Mouse (Mus musculus) megakaryocyte, embryonic 14.5 days (primary cell): Measurements from ENCODE around the gene Dph1.

Source experiments
- FLI1 ChIP-seq: IDR thresholded peaks from 2 replicates; pipeline ENCODE4 v1.6.1; 2012; ENCODE audit warnings: low read length, inconsistent platforms, mixed read lengths
- GATA1 ChIP-seq: IDR thresholded peaks from 3 replicates; pipeline ENCODE4 v1.6.1; 2012; ENCODE audit warnings: mixed read lengths, low read length, inconsistent platforms, borderline replicate concordance

GRCm38 (mm10) chr11:75240158-75240934 is 49.3 kb upstream of the Dph1 start:
- TF ChIP-seq FLI1 (no peak), GATA1 (no peak)
